Mouse (Mus musculus): Measurements from ENCODE around the gene Ntrk3. TPM values are rescaled to one million over a fixed set of nuclear protein-coding genes. Genes with fewer than 3 reads are reported as not detected.

Ntrk3 gene
- polyA plus RNA-seq, 1 experiment from 2014 or later, result 2.2 TPM

DNA sequence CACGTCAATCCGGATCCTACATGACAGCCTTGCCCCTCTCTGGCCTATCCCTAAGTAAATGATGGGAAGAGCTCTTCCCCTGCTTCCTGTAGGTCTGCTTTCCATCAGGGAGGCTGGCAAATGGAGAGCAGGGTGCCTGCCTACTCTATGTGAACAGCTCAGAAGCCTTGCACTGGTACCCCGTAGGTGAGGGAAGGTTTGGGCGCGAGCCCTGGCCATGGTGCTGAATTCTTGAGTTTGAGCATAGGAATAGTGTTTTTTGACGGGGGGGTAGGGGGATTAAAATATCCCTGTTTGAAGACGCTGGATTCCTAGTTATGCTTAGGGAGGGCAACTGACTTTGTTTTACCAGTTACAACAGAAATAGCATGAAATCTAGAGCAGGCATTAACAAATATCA, 240.0 kb downstream of the Ntrk3 start:
- TF ChIP-seq EP300 (optimal IDR thresholded peaks at IDR 0.05) (no peak), CTCF (IDR thresholded peaks at IDR 0.05; ENCODE audit: low read depth) (no peak)
- Histone ChIP-seq H3K4me2 (replicated peaks; ENCODE audit: low read depth) (no peak overlapping the region), H3K27me3 (ENCODE audit: control insufficient read depth, insufficient read depth, low read length) (no peaks in the 10 kb centered on the region), H3K27ac (replicated peaks) (no peak overlapping the region), H3K4me3 (ENCODE audit: low read depth, low read length) (no peak overlapping the region), H3K9me3 (ENCODE audit: control insufficient read depth, low read length) (no peaks in the 10 kb centered on the region), H3K4me1 (replicated peaks; ENCODE audit: control insufficient read depth, insufficient read depth) (no peaks in the 10 kb centered on the region), H3K9ac (ENCODE audit: low read length) (no peak overlapping the region), H3K36me3 (ENCODE audit: control insufficient read depth, insufficient read depth, low read length) (no peaks in the 10 kb centered on the region)
- WGBS, result 44% methylated on average over 7 of the region's 7 CpGs
- ATAC-seq (ENCODE audit: low FRiP score, low TSS enrichment), result no peak
- peak; percentile 18 for DNase-seq (ENCODE audit: low spot score)

DNA sequence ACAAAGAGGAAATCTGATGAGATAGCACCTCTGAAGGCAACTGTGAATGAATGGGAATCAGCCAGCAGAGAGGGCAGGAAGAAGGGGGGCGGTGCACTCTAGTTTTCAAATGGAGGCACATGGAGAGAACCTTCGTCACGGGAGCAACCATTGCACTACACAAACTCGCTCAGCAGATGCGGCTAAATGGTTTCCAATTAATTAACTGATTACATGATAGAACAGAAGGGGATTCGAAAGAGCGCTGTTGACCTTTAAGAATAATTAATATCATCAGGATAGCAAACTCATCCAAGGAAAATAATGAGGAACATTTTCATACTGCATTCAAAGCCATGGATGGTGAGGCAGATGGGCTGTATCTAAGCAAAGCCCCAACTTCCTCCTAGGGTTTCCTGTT, 244.2 kb downstream of the Ntrk3 start:
- Histone ChIP-seq H3K36me3 (ENCODE audit: control insufficient read depth, insufficient read depth, low read length) (no peaks in the 10 kb centered on the region), H3K4me2 (replicated peaks; ENCODE audit: low read depth) (no peak overlapping the region), H3K9ac (ENCODE audit: low read length) (no peak overlapping the region), H3K9me3 (ENCODE audit: control insufficient read depth, low read length) (no peaks in the 10 kb centered on the region), H3K27me3 (ENCODE audit: control insufficient read depth, insufficient read depth, low read length) (no peaks in the 10 kb centered on the region), H3K4me1 (replicated peaks; ENCODE audit: control insufficient read depth, insufficient read depth) (no peaks in the 10 kb centered on the region), H3K4me3 (ENCODE audit: low read depth, low read length) (no peak overlapping the region), H3K27ac (replicated peaks) (no peak overlapping the region)
- no peak for DNase-seq (ENCODE audit: low spot score)
- ATAC-seq (ENCODE audit: low FRiP score, low TSS enrichment), result no peak
- 85% methylated on average over 7 of the region's 7 CpGs for WGBS
- no peak for TF ChIP-seq EP300 (optimal IDR thresholded peaks at IDR 0.05)
- no peak for TF ChIP-seq CTCF (IDR thresholded peaks at IDR 0.05; ENCODE audit: low read depth)

DNA sequence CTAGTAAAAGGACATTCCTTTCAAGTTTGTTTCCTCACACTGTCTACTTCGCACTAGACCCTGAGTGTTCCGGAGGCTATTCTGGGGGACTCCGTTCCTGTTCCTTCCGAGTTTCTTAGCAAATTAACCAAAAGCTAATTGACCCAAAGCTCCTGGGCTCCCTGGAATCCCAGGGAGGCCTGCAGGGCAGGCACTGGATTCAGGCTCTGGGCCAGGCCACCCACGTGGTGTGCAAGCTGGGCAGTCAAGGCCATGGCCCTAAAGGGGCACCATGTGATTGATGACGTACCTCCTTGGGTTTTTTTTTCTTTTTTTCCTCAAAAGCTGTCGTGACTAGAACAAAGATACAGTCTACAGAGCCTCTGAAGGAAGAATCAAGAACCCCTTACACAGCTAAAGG, 246.6 kb downstream of the Ntrk3 start:
- 30% methylated on average over 7 of the region's 7 CpGs for WGBS
- no peaks in the 10 kb centered on the region for H3K36me3 ChIP-seq (ENCODE audit: control insufficient read depth, insufficient read depth, low read length)
- no peak for TF ChIP-seq CTCF (IDR thresholded peaks at IDR 0.05; ENCODE audit: low read depth)

DNA sequence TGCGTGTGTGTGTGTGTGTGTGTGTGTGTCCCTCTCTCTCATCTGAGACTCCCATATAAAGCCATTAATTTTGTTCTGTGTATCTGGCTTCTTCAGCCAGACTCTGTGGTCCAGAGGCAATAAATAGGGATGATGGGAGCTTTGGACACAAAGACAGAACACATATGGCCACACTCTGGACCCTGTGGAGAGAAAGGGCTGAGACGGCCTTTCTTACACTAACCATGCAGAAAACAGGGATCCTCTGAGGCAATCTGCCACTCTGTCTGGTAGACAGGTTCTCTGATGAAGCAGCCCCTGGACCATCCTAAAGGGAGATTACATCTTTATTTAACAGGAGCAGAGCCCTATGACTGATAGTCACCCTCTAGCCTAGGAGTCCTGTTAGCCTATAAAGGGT, 253.5 kb downstream of the Ntrk3 start:
- Histone ChIP-seq H3K9me3 (ENCODE audit: control insufficient read depth, low read length) (no peaks in the 10 kb centered on the region), H3K36me3 (ENCODE audit: control insufficient read depth, insufficient read depth, low read length) (no peaks in the 10 kb centered on the region), H3K4me3 (ENCODE audit: low read depth, low read length) (no peak overlapping the region), H3K27ac (replicated peaks) (no peak overlapping the region), H3K4me2 (replicated peaks; ENCODE audit: low read depth) (no peak overlapping the region), H3K4me1 (replicated peaks; ENCODE audit: control insufficient read depth, insufficient read depth) (no peaks in the 10 kb centered on the region), H3K9ac (ENCODE audit: low read length) (no peak overlapping the region), H3K27me3 (ENCODE audit: control insufficient read depth, insufficient read depth, low read length) (no peaks in the 10 kb centered on the region)
- ATAC-seq (ENCODE audit: low FRiP score, low TSS enrichment) (no peak), DNase-seq (ENCODE audit: low spot score) (no peak)
- TF ChIP-seq EP300 (optimal IDR thresholded peaks at IDR 0.05) (no peak), CTCF (IDR thresholded peaks at IDR 0.05; ENCODE audit: low read depth) (no peak)
- WGBS, result 82% methylated on average over 2 of the region's 2 CpGs

More for the DNA sequence above, 246.6 kb downstream of the Ntrk3 start:
- no peak overlapping the region for H3K27ac ChIP-seq (replicated peaks)
- DNase-seq (ENCODE audit: low spot score) (no peak), ATAC-seq (ENCODE audit: low FRiP score, low TSS enrichment) (no peak)
- no peaks in the 10 kb centered on the region for H3K9me3 ChIP-seq (ENCODE audit: control insufficient read depth, low read length)
- no peaks in the 10 kb centered on the region for H3K27me3 ChIP-seq (ENCODE audit: control insufficient read depth, insufficient read depth, low read length)
- no peaks in the 10 kb centered on the region for H3K4me1 ChIP-seq (replicated peaks; ENCODE audit: control insufficient read depth, insufficient read depth)
- H3K4me3 ChIP-seq (ENCODE audit: low read depth, low read length), result no peak overlapping the region
- no peak overlapping the region for H3K4me2 ChIP-seq (replicated peaks; ENCODE audit: low read depth)
- H3K9ac ChIP-seq (ENCODE audit: low read length), result no peak overlapping the region

DNA sequence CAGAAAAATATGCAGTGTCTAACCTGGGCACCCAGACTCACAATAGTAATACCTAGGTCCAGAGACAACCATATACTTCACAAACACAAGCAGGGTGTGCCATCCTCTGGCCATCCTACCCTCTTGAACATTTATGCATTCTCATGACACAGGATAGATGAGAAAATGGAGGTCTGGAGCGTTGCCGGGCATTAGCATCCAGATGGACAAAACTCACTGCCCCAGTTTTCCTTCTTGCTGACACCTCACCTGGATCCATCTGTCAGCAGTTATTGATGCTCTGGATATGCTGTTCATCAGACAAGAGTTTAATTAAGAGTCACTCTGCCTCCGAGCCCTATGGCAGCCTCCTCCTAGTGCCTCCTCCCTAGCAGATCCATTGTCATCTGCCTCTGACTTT, 254.1 kb downstream of the Ntrk3 start:
- Histone ChIP-seq H3K36me3 (ENCODE audit: control insufficient read depth, insufficient read depth, low read length) (no peaks in the 10 kb centered on the region), H3K4me1 (replicated peaks; ENCODE audit: control insufficient read depth, insufficient read depth) (no peaks in the 10 kb centered on the region), H3K4me3 (ENCODE audit: low read depth, low read length) (no peak overlapping the region), H3K4me2 (replicated peaks; ENCODE audit: low read depth) (no peak overlapping the region), H3K9me3 (ENCODE audit: control insufficient read depth, low read length) (no peaks in the 10 kb centered on the region), H3K27ac (replicated peaks) (no peak overlapping the region), H3K27me3 (ENCODE audit: control insufficient read depth, insufficient read depth, low read length) (no peaks in the 10 kb centered on the region), H3K9ac (ENCODE audit: low read length) (no peak overlapping the region)
- TF ChIP-seq CTCF (IDR thresholded peaks at IDR 0.05; ENCODE audit: low read depth) (no peak), EP300 (optimal IDR thresholded peaks at IDR 0.05) (no peak)
- 80% methylated on average over 3 of the region's 3 CpGs for WGBS
- no peak for DNase-seq (ENCODE audit: low spot score)
- no peak for ATAC-seq (ENCODE audit: low FRiP score, low TSS enrichment)

DNA sequence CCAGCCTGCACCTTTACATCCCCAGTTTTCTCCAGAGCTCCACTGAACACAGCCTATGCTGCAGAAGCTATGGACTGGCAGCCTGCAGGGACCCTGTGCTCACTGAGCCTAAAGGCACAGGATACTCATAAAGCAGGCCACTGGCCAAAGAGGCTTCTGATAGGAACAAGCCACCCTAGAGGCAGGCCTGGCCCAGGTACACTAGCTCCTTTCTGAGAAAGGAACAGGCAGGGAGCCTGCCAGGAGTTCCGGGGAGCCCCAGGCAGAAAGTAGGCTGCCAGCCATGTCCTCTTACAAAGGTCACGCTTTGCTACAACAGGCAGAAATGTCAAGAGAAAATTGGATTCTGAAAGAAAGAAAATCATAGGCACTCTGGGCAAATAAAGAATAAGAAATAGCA, 254.8 kb downstream of the Ntrk3 start:
- no peaks in the 10 kb centered on the region for H3K36me3 ChIP-seq (ENCODE audit: control insufficient read depth, insufficient read depth, low read length)
- TF ChIP-seq CTCF (IDR thresholded peaks at IDR 0.05; ENCODE audit: low read depth), result no peak
- TF ChIP-seq EP300 (optimal IDR thresholded peaks at IDR 0.05), result no peak
- no peak overlapping the region for H3K4me2 ChIP-seq (replicated peaks; ENCODE audit: low read depth)
- H3K27ac ChIP-seq (replicated peaks), result no peak overlapping the region
- no peak for ATAC-seq (ENCODE audit: low FRiP score, low TSS enrichment)
- no peaks in the 10 kb centered on the region for H3K27me3 ChIP-seq (ENCODE audit: control insufficient read depth, insufficient read depth, low read length)
- H3K9ac ChIP-seq (ENCODE audit: low read length), result no peak overlapping the region
- H3K4me3 ChIP-seq (ENCODE audit: low read depth, low read length), result no peak overlapping the region
- 62% methylated on average over 2 of the region's 2 CpGs for WGBS
- H3K4me1 ChIP-seq (replicated peaks; ENCODE audit: control insufficient read depth, insufficient read depth), result no peaks in the 10 kb centered on the region
- no peaks in the 10 kb centered on the region for H3K9me3 ChIP-seq (ENCODE audit: control insufficient read depth, low read length)
- no peak for DNase-seq (ENCODE audit: low spot score)
